Mouse (Mus musculus): ENCODE measurements around the gene Wscd2. TPM values are rescaled to one million over a fixed set of nuclear protein-coding genes. Genes with fewer than 3 reads are reported as not detected.

The Wscd2 gene
- not detected in 2 replicates for polyA plus RNA-seq (2012)

GRCm38 (mm10) chr5:113490033-113490432 lies at the start of gene Wscd2:
Gene Wscd2, plus strand, starts transcription at chr5:113490333.
- Histone ChIP-seq H3K4me1 (ENCODE audit: control insufficient read depth) (no peaks in the 10 kb centered on the region), H3K9me3 (ENCODE audit: control insufficient read depth, low read length) (no peaks in the 10 kb centered on the region; the same call in 1 of the 2 replicates), H3K36me3 (ENCODE audit: control insufficient read depth) (no peaks in the 10 kb centered on the region), H3K4me3 (replicated peaks) (no peak within 1 kb of the TSS), H3K27me3 (ENCODE audit: control insufficient read depth) (peaks cover 29% of the 10 kb centered on the region)
- TF ChIP-seq TAL1 (IDR thresholded peaks at IDR 0.05; ENCODE audit: low read length) (no peak), GATA1 (IDR thresholded peaks at IDR 0.05; ENCODE audit: low read length) (no peak)

GRCm38 (mm10) chr5:113442180-113442579 lies 48.0 kb upstream of the Wscd2 start:
- Histone ChIP-seq H3K36me3 (ENCODE audit: control insufficient read depth) (no peaks in the 10 kb centered on the region), H3K27me3 (ENCODE audit: control insufficient read depth) (no peaks in the 10 kb centered on the region), H3K4me1 (ENCODE audit: control insufficient read depth) (no peaks in the 10 kb centered on the region), H3K4me3 (replicated peaks) (no peak overlapping the region), H3K9me3 (ENCODE audit: control insufficient read depth, low read length) (peaks cover 23% of the 10 kb centered on the region)
- no peak for TF ChIP-seq TAL1 (IDR thresholded peaks at IDR 0.05; ENCODE audit: low read length)

- H3K4me3 ChIP-seq (replicated peaks) = no peak overlapping the region
- TF ChIP-seq TAL1 (IDR thresholded peaks at IDR 0.05; ENCODE audit: low read length) = no peak
- no peak for TF ChIP-seq GATA1 (IDR thresholded peaks at IDR 0.05; ENCODE audit: low read length)
- peaks cover 47% of the 10 kb centered on the region for H3K9me3 ChIP-seq (ENCODE audit: control insufficient read depth, low read length)
- H3K36me3 ChIP-seq (ENCODE audit: control insufficient read depth) = no peaks in the 10 kb centered on the region
- H3K27me3 ChIP-seq (ENCODE audit: control insufficient read depth) = no peaks in the 10 kb centered on the region
- H3K4me1 ChIP-seq (ENCODE audit: control insufficient read depth) = no peaks in the 10 kb centered on the region
Measured at GRCm38 (mm10) chr5:113448023-113448734, 42.0 kb upstream of the Wscd2 start.

GRCm38 (mm10) chr5:113449336-113449735 lies 40.8 kb upstream of the Wscd2 start:
- Histone ChIP-seq H3K9me3 (ENCODE audit: control insufficient read depth, low read length) (peaks cover 41% of the 10 kb centered on the region), H3K36me3 (ENCODE audit: control insufficient read depth) (no peaks in the 10 kb centered on the region), H3K4me3 (replicated peaks) (no peak overlapping the region), H3K4me1 (ENCODE audit: control insufficient read depth) (no peaks in the 10 kb centered on the region), H3K27me3 (ENCODE audit: control insufficient read depth) (no peaks in the 10 kb centered on the region)
- TF ChIP-seq TAL1 (IDR thresholded peaks at IDR 0.05; ENCODE audit: low read length) (no peak), GATA1 (IDR thresholded peaks at IDR 0.05; ENCODE audit: low read length) (no peak)

- Histone ChIP-seq H3K4me1 (ENCODE audit: control insufficient read depth) (no peaks in the 10 kb centered on the region), H3K9me3 (ENCODE audit: control insufficient read depth, low read length) (peaks cover 41% of the 10 kb centered on the region)
- no peak for TF ChIP-seq TAL1 (IDR thresholded peaks at IDR 0.05; ENCODE audit: low read length)
- TF ChIP-seq GATA1 (IDR thresholded peaks at IDR 0.05; ENCODE audit: low read length) = no peak
Measured at GRCm38 (mm10) chr5:113452691-113453090, 37.4 kb upstream of the Wscd2 start.

GRCm38 (mm10) chr5:113453356-113453755 lies 36.8 kb upstream of the Wscd2 start:
- no peaks in the 10 kb centered on the region for H3K27me3 ChIP-seq (ENCODE audit: control insufficient read depth)
- no peaks in the 10 kb centered on the region for H3K36me3 ChIP-seq (ENCODE audit: control insufficient read depth)
- no peaks in the 10 kb centered on the region for H3K4me1 ChIP-seq (ENCODE audit: control insufficient read depth)
- H3K9me3 ChIP-seq (ENCODE audit: control insufficient read depth, low read length) = peaks cover 38% of the 10 kb centered on the region
- no peak for TF ChIP-seq TAL1 (IDR thresholded peaks at IDR 0.05; ENCODE audit: low read length)
- TF ChIP-seq GATA1 (IDR thresholded peaks at IDR 0.05; ENCODE audit: low read length) = no peak
- no peak overlapping the region for H3K4me3 ChIP-seq (replicated peaks)

More at GRCm38 (mm10) chr5:113452691-113453090, 37.4 kb upstream of the Wscd2 start:
- Histone ChIP-seq H3K27me3 (ENCODE audit: control insufficient read depth) (no peaks in the 10 kb centered on the region), H3K4me3 (replicated peaks) (no peak overlapping the region), H3K36me3 (ENCODE audit: control insufficient read depth) (no peaks in the 10 kb centered on the region)

- H3K36me3 ChIP-seq (ENCODE audit: control insufficient read depth) = no peaks in the 10 kb centered on the region
- H3K4me1 ChIP-seq (ENCODE audit: control insufficient read depth) = no peaks in the 10 kb centered on the region
- TF ChIP-seq TAL1 (IDR thresholded peaks at IDR 0.05; ENCODE audit: low read length) (no peak), GATA1 (IDR thresholded peaks at IDR 0.05; ENCODE audit: low read length) (no peak)
- peaks cover 17% of the 10 kb centered on the region for H3K9me3 ChIP-seq (ENCODE audit: control insufficient read depth, low read length)
- H3K4me3 ChIP-seq (replicated peaks) = no peak overlapping the region
- H3K27me3 ChIP-seq (ENCODE audit: control insufficient read depth) = peaks cover 3% of the 10 kb centered on the region; the same call in 1 of the 2 replicates
Measured at GRCm38 (mm10) chr5:113456020-113456419, 34.1 kb upstream of the Wscd2 start.

GRCm38 (mm10) chr5:113456756-113457155 lies 33.4 kb upstream of the Wscd2 start:
- Histone ChIP-seq H3K36me3 (ENCODE audit: control insufficient read depth) (no peaks in the 10 kb centered on the region), H3K4me3 (replicated peaks) (no peak overlapping the region), H3K27me3 (ENCODE audit: control insufficient read depth) (peaks cover 3% of the 10 kb centered on the region; the same call in 1 of the 2 replicates), H3K4me1 (ENCODE audit: control insufficient read depth) (no peaks in the 10 kb centered on the region), H3K9me3 (ENCODE audit: control insufficient read depth, low read length) (peaks cover 11% of the 10 kb centered on the region; the same call in 1 of the 2 replicates)
- TF ChIP-seq GATA1 (IDR thresholded peaks at IDR 0.05; ENCODE audit: low read length) (no peak), TAL1 (IDR thresholded peaks at IDR 0.05; ENCODE audit: low read length) (no peak)

- TF ChIP-seq TAL1 (IDR thresholded peaks at IDR 0.05; ENCODE audit: low read length) (no peak), GATA1 (IDR thresholded peaks at IDR 0.05; ENCODE audit: low read length) (no peak)
- Histone ChIP-seq H3K9me3 (ENCODE audit: control insufficient read depth, low read length) (peaks cover 11% of the 10 kb centered on the region; the same call in 1 of the 2 replicates), H3K36me3 (ENCODE audit: control insufficient read depth) (no peaks in the 10 kb centered on the region), H3K27me3 (ENCODE audit: control insufficient read depth) (peaks cover 3% of the 10 kb centered on the region; the same call in 1 of the 2 replicates), H3K4me1 (ENCODE audit: control insufficient read depth) (no peaks in the 10 kb centered on the region), H3K4me3 (replicated peaks) (no peak overlapping the region)
Measured at GRCm38 (mm10) chr5:113457260-113457659, 32.9 kb upstream of the Wscd2 start.
